Mouse (Mus musculus) retina, postnatal 1 day (tissue): Measurements from ENCODE around the gene March2.
A peak's percentile ranks its signal among the peaks of the same experiment; 100 is the strongest.
"Not testable (repeated sequence)": the region's sequence is repeated elsewhere in the genome, so short reads cannot be mapped to it uniquely, and the experiment has no call there.

Experiments used
- DNase-seq: peaks from one replicate; pipeline ENCODE4 v3.0.0-alpha.2; 2012

Gene March2

DNA sequence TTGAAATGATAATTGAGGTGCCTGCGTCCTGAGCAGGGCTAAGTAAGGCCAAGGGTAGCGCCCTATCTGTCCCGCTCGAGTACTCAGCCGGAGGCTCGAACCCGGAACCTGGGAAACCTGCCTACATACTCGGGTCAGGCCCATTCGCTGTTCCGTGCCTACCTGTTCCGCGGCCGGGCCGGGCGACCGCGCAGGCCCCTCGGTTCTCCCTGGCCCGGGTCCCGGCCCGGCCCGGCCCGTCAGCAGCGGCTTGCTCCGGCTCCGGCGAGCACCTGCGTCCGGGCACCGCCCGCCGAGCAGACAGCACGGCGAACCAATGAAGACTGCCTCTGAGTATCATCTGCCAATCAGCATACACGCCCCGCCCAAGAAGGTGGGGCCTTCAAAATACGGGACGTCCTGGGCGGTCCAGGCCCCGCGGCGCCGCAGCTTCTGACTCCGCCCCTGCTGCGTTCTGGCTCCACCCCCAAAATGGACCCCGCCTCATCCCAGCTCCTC lies at the start of gene March2:
TSS of gene March2 (minus strand) at position 287 of the 498 bp plus-strand sequence.
- DNase-seq: peak; percentile 98

DNA sequence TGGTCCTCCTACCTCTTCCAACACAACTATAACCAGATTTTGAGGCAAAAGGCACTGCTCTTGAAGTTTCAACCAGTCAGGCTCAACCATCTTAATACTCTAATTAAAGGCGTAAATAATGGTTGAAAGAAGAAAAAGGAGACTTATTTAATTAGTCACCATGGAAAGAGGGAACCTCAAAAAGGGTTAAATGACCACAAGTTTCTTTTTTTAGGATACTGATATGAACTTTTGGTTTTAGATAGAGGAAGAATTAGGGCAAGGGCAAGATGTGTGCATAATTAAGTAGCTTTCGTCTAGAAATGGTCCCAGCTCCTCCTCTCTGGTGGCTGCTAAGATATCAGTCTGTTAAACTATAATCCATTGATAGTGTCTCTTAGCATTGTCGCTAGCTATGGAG lies 47.9 kb upstream of the March2 start:
- DNase-seq: no peak

DNA sequence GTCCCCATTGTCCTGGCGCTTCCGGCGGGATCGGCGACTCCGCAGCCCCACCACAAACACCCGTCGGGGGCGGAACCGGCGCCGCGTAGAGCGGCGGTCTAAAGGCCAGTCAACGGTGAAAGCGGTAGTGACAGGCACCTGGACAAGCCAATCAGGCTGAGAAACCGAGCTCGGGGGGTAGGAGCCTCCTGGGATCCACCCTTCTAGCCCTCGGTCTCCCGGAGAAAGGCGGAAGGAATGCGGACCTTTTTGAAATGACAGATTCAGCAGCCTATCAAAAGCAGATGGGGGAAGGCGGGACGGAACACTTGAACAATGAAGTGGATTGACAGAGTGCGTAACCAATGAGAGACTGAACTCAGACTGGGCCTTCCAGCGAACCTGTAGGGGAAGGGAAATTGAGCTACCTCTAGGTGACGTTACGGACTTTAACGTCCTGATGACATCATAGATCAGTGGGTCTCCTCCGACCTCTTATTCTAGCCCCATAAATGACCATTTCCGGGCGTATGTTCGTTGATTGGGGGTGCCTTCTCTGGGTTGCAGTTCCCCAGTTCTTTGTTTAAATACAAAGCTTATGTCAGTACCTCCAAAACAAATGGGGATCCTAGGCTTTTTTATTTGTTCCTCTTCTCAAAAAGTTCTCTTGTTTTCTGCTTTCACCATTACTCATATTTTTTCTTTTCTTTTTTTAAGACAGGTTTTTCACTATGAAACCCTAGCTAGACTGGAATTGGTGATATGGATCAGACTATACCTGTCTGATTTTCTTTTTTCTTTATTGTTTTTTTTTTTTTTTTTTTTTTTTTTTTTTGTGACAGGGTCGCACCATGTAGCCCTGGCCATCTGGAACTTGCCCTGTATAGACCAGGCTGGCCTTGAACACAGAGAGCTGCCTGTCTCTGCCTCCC lies 42.0 kb upstream of the March2 start, which contains the start of gene Rab11b:
TSS of gene Rab11b (minus strand) at position 276 of the 911 bp plus-strand sequence.
- peak; percentile 100 for DNase-seq

DNA sequence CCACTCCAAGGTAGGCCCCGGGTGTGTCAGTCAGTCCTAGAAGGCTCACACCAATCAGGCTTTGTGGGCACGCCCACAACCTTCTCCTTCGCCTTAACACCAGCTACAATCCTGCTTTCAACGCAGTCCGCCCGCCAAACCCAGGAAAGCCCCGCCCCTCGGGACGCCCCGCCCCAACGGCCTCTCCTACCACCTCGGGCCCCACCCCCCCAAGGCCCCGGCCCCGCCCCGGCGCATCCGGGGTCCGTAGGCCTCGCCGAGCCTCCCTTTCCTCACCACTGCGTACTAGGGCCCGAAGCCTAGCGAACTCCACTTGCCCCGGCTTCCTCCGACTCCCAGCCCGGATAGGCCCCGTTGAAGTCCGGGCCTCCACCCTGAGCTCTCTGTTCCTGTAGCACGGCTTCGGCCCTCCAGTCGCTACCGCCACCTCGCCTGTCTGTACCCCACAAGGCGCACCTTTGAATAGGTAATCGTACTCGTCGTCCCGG lies 41.3 kb upstream of the March2 start:
- peak; percentile 89 for DNase-seq

DNA sequence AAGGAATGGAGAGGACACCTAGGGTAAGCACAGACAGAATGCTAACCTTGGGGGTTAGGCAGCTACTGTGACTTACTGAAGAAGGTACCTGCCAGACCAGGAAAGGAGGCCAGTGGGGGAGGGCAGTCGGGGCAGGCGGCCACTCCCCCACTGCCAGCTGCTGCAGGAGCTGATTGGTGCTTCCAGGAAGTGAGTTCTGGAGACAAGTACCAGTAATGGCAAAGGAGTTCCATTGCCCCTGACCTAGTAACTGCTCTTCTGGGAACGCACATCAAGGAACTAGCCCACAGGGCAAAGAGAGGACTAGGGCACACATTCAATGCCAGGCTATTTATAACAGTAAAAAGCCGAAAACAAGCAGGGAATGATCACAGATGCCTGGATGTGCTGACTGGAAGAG lies 38.8 kb upstream of the March2 start:
- peak; percentile 22 for DNase-seq

DNA sequence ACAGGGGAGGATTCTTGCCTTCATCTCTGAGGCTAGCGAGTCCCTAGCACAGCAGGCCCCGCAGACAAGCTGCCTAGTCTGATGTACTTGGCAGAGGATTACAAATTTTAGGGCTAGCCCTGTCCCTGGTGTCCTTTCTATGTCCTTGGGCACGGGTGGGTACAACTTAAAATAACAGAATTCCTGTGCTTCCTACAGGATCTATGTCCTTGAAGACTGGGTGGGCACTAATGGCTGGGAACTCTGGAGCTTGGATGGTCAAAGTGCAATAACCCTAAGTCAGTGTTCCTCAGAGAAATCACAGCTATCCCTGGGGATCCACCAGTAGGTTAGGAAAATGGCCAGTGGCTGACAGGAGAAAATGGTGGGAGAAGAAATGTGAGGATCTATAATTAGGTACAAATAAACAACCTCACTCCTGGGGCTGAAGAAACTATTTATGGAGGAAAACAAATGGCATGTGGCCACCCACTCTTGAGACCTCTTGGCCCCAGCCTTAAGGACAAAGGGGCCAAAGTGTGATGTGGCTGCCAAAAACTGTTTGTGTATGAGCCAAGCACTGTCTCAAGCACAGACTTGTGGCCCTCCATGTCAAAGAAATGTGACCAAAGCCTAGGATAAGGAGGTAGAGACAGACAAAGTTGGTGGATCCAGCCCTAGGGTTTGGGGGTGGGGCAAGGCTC lies 37.8 kb upstream of the March2 start:
- no peak for DNase-seq

DNA sequence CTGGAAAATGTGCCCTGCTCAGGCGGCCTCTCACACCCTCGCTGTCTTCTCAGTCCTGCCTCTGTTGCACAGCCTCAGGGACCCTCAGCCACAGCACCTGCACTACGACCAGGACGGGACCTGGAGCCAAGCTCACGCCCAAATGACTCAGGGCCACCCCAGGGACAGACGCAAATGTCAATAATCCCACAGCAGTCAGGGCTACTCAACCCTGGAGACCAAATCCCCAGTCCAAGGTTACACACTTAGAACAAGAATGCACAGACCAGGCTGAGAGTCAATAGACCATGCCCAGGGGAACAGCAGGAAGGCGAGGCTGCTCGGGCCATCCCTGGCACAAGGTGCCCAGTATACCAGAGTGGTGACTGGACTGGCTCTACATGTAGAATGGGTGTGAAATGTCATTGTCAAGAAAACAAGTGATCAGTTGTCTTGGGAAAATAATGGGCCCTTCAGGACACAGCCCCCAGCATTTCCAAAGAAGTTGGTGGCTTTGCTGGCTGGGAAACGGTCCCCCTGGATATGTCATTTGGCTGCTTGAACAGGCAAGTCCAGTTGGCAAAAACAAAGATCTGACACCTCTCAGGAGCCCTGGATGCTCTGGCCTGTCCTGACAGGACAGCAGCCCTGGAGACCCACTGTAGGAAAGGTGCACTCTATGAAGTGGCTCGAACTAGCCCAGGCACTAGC lies 37.1 kb upstream of the March2 start:
- DNase-seq: no peak

DNA sequence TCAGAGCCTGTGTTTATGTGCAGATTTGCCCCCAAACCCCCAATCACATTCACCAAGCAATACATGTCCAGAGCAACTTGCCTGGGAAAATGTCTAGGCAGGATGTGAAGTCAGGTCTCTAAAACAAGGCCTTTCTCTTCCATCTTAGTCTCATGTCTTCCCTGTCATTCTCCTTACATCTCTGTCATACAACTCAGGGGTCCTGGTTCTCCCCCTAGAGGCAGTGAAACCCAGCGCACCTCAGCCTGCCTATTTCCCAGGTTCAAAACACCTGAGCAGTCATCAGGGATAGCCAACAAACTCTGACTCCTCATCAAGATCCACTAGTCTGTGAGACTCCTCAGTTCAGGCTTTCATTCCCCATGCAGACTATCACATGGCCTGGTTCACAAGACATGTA lies 36.2 kb upstream of the March2 start:
- DNase-seq: no peak

DNA sequence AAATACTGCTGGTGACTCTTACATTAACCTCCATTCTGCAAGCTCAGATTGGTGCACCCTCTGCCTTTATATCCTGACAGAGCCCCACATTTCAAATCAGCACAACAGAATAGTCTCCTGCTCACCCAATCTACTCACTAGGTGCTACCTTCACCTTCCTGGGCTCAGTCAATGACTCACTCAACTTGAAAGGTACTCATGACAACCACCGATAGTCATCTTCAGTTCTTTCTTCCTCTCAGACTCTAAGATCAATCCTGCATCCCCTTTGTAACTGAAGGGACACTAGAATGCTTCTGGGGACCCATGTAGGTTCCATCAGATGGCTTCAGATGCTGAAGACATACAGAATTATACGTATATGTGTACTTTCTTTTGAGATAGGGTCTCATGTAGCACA lies 33.8 kb upstream of the March2 start:
- DNase-seq: no peak

DNA sequence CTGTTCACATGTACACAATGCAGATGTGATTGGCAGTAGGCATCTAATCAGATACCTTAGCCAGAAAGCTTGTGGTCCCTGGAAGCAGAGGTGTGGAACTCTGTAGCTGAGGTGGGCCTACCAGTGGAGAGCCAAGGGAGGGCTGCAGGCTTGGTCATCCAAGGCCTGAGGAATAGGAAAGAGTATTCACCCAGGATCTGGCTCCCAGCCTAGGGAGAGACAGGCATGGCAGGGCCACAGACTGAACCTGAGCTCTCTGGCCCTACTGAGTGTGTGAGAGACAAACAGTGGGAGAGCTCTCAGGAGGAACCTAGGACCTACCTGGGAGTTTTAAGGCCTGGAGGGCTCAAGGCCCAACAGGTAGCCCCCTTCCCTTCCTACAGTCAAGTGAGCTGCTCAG lies 32.7 kb upstream of the March2 start:
- DNase-seq: no peak

DNA sequence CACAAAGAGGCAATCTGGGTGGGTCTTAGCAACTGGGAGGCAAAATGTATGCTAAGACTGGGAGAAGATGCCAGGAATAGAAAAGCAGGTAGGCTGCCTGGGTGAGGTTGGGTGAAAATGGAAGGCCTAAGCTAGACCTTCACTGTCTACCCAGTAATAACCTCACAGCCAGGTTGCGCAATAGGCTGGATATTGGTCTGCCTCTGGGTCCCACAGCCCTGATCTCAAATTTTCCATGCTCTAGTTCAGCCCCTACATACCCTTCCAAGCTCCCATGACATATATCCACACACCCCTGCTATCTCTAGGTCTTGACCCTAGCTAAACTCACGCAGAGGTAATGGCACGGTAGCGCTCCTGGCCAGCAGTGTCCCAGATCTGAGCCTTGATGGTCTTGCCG lies 31.0 kb upstream of the March2 start:
- no peak for DNase-seq

DNA sequence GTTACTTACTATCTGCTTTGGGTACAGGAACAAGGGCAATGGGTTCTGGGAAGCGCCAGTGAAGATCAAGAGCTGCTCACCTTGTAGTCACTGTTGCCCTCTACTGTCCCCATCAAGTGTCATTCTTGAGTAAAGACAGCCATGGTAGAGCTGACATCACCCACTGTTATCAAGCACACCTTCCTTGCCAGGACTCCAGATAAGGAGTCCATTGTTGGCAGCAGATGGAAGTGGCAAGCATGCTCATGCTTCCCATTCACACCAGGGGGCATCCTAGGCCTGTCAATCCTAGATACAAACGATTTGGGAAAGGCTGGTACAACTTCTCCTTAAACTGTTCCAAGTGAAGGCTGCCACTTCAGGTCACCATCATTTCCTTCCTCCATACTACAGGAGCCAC lies 27.5 kb upstream of the March2 start:
- peak; percentile 52 for DNase-seq

DNA sequence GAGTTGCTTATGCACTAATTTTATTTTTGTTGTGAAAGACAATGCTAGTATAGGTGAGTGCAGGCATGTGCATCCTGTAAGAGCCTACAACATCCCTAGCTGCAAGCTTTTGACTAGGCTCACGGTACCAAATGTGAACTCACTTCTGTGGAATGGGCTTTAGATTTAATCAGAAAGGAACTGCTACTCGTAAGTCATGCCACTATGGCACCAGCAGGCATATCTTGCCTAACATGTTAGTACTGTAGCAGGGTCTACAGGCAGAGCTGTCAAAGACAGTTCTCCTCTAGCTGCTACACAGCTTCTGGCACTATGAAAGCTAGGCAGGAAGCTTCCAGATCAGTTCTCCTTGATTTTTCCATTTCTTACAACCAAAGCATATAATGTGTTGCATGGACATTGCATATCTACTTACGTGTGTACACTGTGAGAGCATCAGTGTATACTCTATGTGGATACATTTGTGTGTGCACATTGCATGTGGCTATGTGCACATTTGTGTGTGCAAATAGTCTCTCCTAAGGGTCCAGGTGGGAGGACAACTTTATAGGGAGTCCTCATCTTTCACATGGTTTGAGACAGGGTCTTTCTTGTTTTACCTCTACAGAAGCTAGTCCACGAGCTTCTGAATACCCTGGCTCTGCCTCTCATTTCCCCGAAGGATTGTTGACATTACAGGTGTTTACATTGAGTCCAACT lies 26.4 kb upstream of the March2 start:
- no peak for DNase-seq

DNA sequence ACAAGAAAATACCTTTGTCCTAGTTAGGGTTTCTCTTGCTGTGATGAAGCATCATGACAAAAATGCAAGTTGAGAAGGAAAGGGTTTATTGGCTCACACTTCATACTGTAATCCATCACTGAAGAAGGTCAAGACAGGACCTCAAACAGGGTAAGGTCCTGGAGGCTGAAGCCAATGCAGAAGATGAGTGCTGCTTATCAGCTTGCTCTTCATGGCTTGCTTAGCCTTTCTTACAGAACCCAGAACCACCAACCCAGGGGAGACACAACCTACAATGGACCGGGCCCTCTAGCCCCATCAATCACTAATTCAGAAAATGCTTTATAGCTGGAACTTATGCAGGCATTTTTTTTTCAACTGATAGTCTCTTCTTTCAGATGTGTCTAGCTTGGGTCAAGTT lies 23.9 kb upstream of the March2 start:
- DNase-seq: no peak

DNA sequence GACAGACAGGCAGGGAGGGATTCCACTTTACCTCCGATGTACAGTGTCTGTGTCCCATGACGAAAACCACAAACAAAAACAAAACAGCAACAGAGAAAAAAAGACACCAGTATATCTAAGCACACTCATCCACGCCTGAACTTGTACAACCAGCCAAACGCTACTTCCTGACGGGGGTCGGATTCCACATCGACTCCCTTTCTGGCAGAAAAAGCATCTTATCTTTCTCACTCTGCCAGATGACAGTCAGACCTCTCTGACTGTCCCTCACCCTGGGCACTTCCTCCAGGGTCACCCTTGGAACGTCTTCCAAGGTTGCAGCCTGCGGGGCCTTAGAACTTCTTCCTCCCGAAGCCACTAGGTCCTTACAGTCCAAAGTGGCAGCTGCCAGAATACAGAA lies 15.1 kb upstream of the March2 start:
- DNase-seq: not testable (repeated sequence)

DNA sequence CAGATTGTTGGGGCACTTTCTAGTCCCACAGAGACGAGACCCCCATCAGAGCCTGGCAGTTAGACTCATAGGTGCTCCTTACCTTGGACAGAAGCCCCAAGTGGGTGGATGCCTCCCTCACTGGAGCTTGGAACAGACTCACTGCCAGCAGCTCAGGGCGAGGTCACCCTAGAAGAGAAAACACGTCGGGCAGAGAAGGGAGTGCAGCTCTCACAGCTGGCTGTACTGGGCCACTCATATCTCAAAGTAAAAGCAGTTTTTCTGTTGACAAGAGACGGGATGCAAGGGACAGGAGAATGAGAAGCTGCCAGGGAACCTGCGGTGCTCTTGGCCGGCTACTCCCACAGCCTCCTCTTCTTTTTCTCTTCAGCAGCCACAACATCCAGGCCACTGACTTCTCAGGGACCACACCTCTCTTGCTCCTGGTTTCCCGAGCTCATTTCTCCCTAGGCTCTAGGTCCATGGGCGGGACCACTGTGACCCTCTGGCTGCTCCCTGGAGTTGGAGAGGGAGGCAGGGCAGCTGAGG lies 14.2 kb upstream of the March2 start:
- not testable (repeated sequence) for DNase-seq

DNA sequence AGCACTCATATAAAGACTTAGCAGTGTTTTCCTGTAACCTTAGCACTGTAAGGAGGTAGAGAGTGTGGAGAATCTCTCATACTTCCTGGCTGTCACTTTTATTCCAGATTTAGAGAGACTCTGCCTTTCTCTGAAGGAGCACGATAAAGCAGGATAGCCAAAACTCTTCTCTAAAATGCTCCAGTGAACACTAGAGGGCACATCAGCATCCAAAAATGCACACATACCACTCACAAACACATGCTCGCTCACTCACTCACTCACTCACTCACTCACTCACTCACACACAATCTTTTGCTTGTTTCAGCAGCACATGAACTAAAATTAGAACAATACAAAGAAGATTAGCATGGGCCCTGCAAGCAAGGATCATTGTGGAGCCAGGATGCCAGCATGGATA lies 10.7 kb upstream of the March2 start:
- DNase-seq: peak; percentile 8

DNA sequence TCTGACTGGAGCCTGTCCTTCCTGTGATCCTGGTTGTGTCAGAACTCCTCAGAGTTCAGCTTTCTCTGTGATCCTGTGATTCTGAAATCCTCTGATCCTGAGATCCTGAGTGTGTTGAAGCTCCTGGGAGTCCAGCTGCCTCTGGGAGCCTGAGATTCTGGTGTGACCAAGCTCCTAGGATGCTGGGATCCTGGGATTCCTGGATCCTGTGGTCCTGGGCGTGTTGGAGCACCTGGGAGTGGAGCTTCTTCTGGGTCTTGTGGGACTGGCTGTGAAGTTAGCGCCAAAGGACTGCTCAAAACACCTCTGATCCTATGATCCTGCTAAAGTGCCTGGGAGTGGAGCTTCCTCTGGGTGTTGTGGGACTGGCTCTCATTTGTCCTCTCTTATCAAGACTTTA lies 9.9 kb upstream of the March2 start:
- DNase-seq: no peak

DNA sequence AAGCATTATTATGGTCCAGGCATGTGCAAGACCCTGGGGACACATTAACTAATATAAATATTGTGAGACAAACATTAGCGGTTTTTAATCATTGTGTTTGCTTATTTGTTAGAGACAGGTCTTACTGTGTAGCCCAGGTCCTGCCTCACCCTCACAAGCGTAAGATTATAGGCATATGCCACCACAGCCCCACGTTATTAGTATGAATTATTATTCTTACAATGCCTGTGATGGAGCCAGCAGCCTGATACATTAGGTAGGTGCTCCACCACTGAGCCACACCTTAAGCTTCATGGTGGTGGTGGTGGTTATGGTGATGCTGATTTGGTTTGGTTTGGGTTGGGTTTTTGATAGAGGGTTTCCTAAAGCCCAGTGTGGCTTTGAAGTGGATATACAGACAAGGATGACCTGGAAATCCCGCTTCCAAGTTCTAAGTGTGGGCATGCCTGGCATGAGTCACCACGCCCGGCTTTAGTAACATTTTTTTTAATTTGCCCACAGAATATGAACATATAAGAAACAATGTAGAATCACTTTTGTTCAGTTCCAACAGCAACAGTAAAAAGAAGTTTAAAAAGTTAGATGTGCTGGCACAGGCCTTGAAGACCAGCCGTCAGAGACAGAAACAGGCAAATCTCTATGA lies 1.4 kb upstream of the March2 start:
- DNase-seq: no peak

DNA sequence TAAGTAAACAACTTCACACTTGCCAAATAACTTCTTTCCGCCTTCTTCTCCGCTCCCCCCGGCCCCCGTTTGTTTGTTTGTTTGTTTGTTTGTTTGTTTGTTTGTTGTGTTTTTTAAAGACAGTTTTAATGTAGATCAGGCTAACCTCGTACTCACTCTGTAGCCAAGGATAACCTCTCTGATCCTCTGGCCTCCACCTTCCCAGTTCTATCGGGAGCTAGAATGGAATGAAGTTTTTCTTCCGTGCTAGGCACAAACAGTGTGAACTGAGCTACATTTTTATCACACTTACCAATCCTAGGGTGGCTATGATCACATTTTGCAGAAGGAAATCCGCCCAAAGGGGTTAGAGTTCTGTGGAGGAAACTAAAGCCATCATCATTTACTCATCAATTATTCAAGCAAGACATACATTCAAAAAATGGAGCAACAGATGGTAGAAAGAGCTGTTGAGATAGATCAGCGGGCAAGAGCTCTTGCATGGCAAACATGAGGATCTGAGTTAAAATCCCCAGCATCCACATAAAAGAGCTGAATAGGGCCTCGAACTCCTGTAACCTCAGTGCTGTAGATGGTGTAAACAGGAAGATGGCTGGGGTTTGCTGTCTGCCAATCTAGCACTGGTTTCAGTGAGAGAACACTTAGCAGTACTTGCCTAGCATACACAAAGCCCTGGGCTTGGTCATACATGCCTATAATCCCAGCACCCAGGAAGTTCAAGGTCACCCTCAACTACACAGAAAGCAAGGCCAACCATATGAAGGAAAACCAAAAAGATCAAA lies 665 bp upstream of the March2 start:
- no peak for DNase-seq

DNA sequence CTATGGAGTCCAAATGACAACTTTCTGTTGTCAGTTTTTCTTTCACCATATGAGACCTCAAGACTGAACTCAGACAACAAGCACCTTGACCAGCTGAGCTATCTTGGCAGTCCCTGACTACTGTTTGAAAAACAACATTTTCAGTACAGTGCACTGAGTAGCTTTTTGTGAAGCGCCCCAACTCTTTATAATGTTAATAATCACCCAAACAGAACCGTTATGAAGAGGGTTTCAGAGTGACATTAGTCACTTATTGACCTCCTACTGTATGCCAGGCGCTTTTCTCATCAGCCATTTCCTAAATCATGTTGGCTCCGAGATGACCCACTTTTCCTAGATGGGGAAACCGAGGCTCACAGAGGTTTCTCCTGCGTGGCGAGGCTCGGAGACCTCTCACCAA lies 488 bp downstream of the March2 start:
- DNase-seq: no peak
